Mouse (Mus musculus) midbrain, embryonic 13.5 days (tissue): Measurements from ENCODE around the gene Nlrc5. TPM values are rescaled to one million over a fixed set of nuclear protein-coding genes. Genes with fewer than 3 reads are reported as not detected.
"Not testable (repeated sequence)": the region's sequence is repeated elsewhere in the genome, so short reads cannot be mapped to it uniquely, and the experiment has no call there.

ENCODE experiments used
- ATAC-seq: fragments of 200-750 bp; cut with Nextera tagmentation; 2 replicates; pipeline ENCODE4 v1.8.0; 2017; ENCODE audit warnings: mild to moderate bottlenecking, moderate TSS enrichment, moderate library complexity
- H3K27ac ChIP-seq: fragments of 300-500 bp; sonication (generic); 2 replicates; pipeline ENCODE4 v1.5.1; 2015; ENCODE audit warnings: inconsistent platforms, mild to moderate bottlenecking, moderate library complexity
- H3K27me3 ChIP-seq: fragments of 300-500 bp; sonication (generic); 2 replicates; pipeline ENCODE4 v1.6.1; 2015; ENCODE audit warnings: mild to moderate bottlenecking, inconsistent platforms
- H3K36me3 ChIP-seq: fragments of 300-500 bp; sonication (generic); 2 replicates; pipeline ENCODE4 v1.6.1; 2015; ENCODE audit warnings: mild to moderate bottlenecking, inconsistent platforms
- H3K4me1 ChIP-seq: fragments of 300-500 bp; sonication (generic); replicated peaks from 2 replicates; pipeline ENCODE4 v1.6.1; 2015; ENCODE audit warnings: inconsistent platforms
- H3K4me2 ChIP-seq: fragments of 300-500 bp; sonication (generic); replicated peaks from 2 replicates; pipeline ENCODE4 v1.6.1; 2015; ENCODE audit warnings: moderate library complexity, mild to moderate bottlenecking, inconsistent platforms
- H3K4me3 ChIP-seq: fragments of 300-500 bp; sonication (generic); replicated peaks from 2 replicates; pipeline ENCODE4 v1.5.1; 2015; ENCODE audit warnings: mild to moderate bottlenecking, inconsistent platforms
- H3K9ac ChIP-seq: fragments of 300-500 bp; sonication (generic); replicated peaks from 2 replicates; pipeline ENCODE4 v1.6.1; 2015; ENCODE audit warnings: mild to moderate bottlenecking, inconsistent platforms
- H3K9me3 ChIP-seq: fragments of 300-500 bp; sonication (generic); 2 replicates; pipeline ENCODE4 v1.6.1; 2016; ENCODE audit warnings: mild to moderate bottlenecking, inconsistent platforms
- WGBS: fragments of 180-500 bp; shearing (Covaris S2); methylation state at CpG from one replicate; pipeline ENCODE4 v1.1.7; 2015; 5-methylcytosine and 5-hydroxymethylcytosine counted together
- polyA plus RNA-seq: library from polyadenylated mRNA; unstranded; fragments of >200 nt; fragmentation: Nextera tagmentation; extraction: Ambion mirVana; gene quantifications from 2 replicates; pipeline ENCODE4 v1.2.1, GENCODE M21; 2015

Gene Nlrc5
- polyA plus RNA-seq, 1 experiment from 2014 or later: 0.27 TPM

GRCm38 (mm10) chr8:94447142-94447541 lies 13.0 kb downstream of the Nlrc5 start:
- Histone ChIP-seq H3K36me3 (no peaks in the 10 kb centered on the region), H3K27ac (no peak overlapping the region), H3K27me3 (no peaks in the 10 kb centered on the region), H3K4me1 (no peaks in the 10 kb centered on the region), H3K9me3 (no peaks in the 10 kb centered on the region), H3K4me3 (no peak overlapping the region), H3K9ac (no peak overlapping the region), H3K4me2 (no peak overlapping the region)
- ATAC-seq: no peak
- 85% methylated on average over 3 of the region's 3 CpGs for WGBS

- Histone ChIP-seq H3K4me3 (no peak overlapping the region), H3K36me3 (no peaks in the 10 kb centered on the region), H3K9ac (no peak overlapping the region), H3K27me3 (no peaks in the 10 kb centered on the region), H3K4me2 (no peak overlapping the region), H3K9me3 (no peaks in the 10 kb centered on the region), H3K27ac (no peak overlapping the region), H3K4me1 (no peaks in the 10 kb centered on the region)
- WGBS: 84% methylated on average over 7 of the region's 7 CpGs
- no peak for ATAC-seq
Measured at GRCm38 (mm10) chr8:94447583-94448324, 13.6 kb downstream of the Nlrc5 start.

DNA sequence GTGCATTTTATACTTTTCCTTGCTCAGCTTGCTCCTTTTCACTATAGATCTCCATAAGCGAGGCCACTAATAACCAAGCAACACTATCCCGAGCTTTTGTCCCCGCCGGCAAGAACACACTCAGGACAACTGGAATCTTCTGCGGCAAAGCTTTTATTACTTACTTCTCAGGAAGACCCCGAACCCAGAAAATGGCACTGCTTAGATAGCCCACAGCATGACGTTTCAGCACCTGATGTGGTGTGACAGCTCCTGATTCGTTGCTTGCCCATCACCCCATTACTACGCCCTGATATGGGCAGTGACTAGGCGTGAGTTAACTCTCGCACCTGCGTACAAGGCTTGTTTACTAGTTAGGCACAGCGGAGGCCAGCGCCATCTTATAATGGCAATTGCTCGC lies 18.8 kb downstream of the Nlrc5 start:
- ATAC-seq: not testable (repeated sequence)
- 92% methylated on average over 15 of the region's 15 CpGs for WGBS

DNA sequence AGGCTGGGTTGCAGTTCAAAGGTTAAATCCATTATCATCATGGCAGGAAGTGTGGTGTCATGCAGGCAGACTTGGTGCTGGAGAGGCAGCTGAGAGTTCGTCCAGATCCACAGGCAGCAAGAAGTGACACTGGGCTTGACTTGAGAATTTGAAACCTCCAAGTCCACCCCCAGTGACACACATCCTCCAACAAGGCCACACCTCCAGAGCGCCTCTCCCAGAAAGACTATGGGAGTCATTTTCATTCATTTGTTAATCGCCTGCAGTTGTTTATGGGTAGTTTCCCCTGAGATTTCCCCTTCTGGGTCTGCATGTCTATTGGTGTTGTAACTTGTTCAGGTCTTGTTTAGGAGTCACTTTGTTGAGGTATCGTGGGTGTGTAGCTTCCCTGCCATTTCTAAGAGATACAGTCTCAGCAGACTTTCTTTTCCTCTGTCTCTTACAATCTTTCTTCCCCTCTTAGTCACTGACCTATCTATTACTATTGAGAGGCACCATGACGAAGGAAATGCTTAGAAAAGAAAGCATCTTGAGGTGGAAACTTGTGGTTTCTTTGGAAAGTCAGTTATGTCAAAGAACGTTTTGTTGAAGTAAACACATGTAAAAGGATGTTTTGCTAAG lies 19.8 kb downstream of the Nlrc5 start:
- no peaks in the 10 kb centered on the region for H3K27me3 ChIP-seq
- no peak overlapping the region for H3K4me3 ChIP-seq
- no peak overlapping the region for H3K9ac ChIP-seq
- WGBS: 88% methylated on average over 6 of the region's 6 CpGs
- H3K4me2 ChIP-seq: no peak overlapping the region
- H3K9me3 ChIP-seq: no peaks in the 10 kb centered on the region
- ATAC-seq: no peak
- H3K27ac ChIP-seq: no peak overlapping the region
- H3K4me1 ChIP-seq: no peaks in the 10 kb centered on the region
- no peaks in the 10 kb centered on the region for H3K36me3 ChIP-seq

More for the DNA sequence above, 18.8 kb downstream of the Nlrc5 start:
- H3K9me3 ChIP-seq, H3K27me3 ChIP-seq, H3K4me3 ChIP-seq, H3K27ac ChIP-seq, H3K4me2 ChIP-seq, H3K4me1 ChIP-seq, H3K9ac ChIP-seq, H3K36me3 ChIP-seq: not testable (repeated sequence)

DNA sequence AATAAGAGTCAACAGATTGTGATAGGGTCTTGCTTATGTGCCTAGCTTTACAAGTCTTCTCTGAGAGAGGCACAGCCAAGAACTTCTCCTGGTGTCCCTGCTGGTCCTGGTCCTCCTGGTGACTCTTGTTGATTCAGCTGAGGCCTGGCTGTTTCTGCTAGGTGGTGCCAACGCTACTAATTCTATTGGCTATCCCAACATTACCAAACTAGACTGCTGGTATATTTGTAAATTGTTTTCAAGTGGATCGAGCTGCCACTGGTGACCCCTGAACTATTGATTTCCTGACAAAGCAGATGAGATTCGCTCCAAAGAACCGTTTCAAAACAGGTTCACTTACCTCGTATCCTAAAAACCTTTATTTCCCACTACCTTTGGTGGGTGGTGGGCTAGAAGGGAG lies 20.7 kb downstream of the Nlrc5 start:
- H3K4me2 ChIP-seq: no peak overlapping the region
- no peak for ATAC-seq
- no peaks in the 10 kb centered on the region for H3K4me1 ChIP-seq
- no peak overlapping the region for H3K4me3 ChIP-seq
- H3K9me3 ChIP-seq: no peaks in the 10 kb centered on the region
- no peak overlapping the region for H3K27ac ChIP-seq
- no peaks in the 10 kb centered on the region for H3K36me3 ChIP-seq
- H3K9ac ChIP-seq: no peak overlapping the region
- 84% methylated on average over 5 of the region's 5 CpGs for WGBS
- no peaks in the 10 kb centered on the region for H3K27me3 ChIP-seq

DNA sequence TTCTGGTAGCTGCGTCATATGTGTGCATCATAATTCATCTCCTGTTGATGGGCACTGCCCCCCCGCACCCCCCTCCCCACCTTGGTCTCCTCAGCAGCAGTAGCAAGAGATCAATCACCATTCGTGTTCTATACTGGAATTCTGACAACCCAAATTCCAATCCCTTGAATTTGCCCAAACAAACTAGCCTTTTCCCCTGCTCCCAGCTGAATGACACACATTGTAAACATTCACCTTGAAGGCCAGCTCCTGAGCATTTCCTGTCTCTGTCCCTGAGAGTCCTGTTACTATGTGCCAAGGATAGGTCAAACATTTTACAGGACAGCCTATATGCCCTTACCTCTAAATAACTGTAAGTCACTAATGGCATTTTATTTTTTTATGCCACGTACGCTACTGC lies 21.9 kb downstream of the Nlrc5 start:
- ATAC-seq: no peak
- WGBS: 91% methylated on average over 5 of the region's 5 CpGs

GRCm38 (mm10) chr8:94458567-94458966 lies 24.4 kb downstream of the Nlrc5 start:
- Histone ChIP-seq H3K4me3 (no peak overlapping the region), H3K27me3 (no peaks in the 10 kb centered on the region), H3K4me1 (no peaks in the 10 kb centered on the region), H3K9ac (no peak overlapping the region), H3K36me3 (no peaks in the 10 kb centered on the region), H3K27ac (no peak overlapping the region), H3K9me3 (no peaks in the 10 kb centered on the region), H3K4me2 (no peak overlapping the region)
- WGBS: 79% methylated on average over 2 of the region's 2 CpGs
- no peak for ATAC-seq

More for the DNA sequence above, 21.9 kb downstream of the Nlrc5 start:
- H3K9me3 ChIP-seq: no peaks in the 10 kb centered on the region
- no peak overlapping the region for H3K4me2 ChIP-seq
- no peak overlapping the region for H3K9ac ChIP-seq
- no peak overlapping the region for H3K4me3 ChIP-seq
- H3K36me3 ChIP-seq: no peaks in the 10 kb centered on the region
- no peaks in the 10 kb centered on the region for H3K4me1 ChIP-seq
- no peak overlapping the region for H3K27ac ChIP-seq
- no peaks in the 10 kb centered on the region for H3K27me3 ChIP-seq

- no peaks in the 10 kb centered on the region for H3K9me3 ChIP-seq
- 77% methylated on average over 5 of the region's 5 CpGs for WGBS
- no peaks in the 10 kb centered on the region for H3K4me1 ChIP-seq
- no peaks in the 10 kb centered on the region for H3K36me3 ChIP-seq
- no peak overlapping the region for H3K27ac ChIP-seq
- H3K4me3 ChIP-seq: no peak overlapping the region
- H3K9ac ChIP-seq: no peak overlapping the region
- ATAC-seq: no peak
- H3K27me3 ChIP-seq: no peaks in the 10 kb centered on the region
- no peak overlapping the region for H3K4me2 ChIP-seq
Measured at GRCm38 (mm10) chr8:94469656-94470055, 35.5 kb downstream of the Nlrc5 start.

DNA sequence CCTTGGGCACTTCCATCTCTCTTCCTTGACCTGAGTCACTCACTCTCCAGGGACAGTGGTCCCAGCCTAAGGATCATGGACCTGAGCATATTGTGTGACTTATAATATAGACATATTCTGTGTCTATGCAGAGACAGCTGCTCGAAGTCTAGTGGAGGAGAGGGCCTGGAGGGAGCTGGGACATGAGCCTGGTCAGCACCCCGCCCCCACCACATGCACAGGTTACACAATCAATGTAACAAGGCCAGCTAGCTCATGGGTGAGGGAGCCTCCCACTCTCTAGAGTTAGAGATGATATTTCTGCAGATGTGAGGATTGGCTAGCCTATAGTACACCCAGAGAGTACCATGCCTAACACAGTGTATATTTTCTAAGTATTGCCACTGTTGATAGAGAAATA lies 36.6 kb downstream of the Nlrc5 start:
- Histone ChIP-seq H3K4me3 (no peak overlapping the region), H3K9ac (no peak overlapping the region), H3K4me2 (no peak overlapping the region), H3K4me1 (no peaks in the 10 kb centered on the region), H3K9me3 (no peaks in the 10 kb centered on the region), H3K27ac (no peak overlapping the region), H3K27me3 (no peaks in the 10 kb centered on the region), H3K36me3 (no peaks in the 10 kb centered on the region)
- WGBS: 74% methylated on average over 2 of the region's 2 CpGs
- ATAC-seq: no peak

- ATAC-seq: no peak
- H3K4me3 ChIP-seq: no peak overlapping the region
- no peaks in the 10 kb centered on the region for H3K9me3 ChIP-seq
- no peak overlapping the region for H3K27ac ChIP-seq
- H3K36me3 ChIP-seq: no peaks in the 10 kb centered on the region
- no peaks in the 10 kb centered on the region for H3K4me1 ChIP-seq
- H3K9ac ChIP-seq: no peak overlapping the region
- WGBS: 85% methylated on average over 1 of the region's 1 CpGs
- H3K27me3 ChIP-seq: no peaks in the 10 kb centered on the region
- H3K4me2 ChIP-seq: no peak overlapping the region
Measured at GRCm38 (mm10) chr8:94471281-94471680, 37.1 kb downstream of the Nlrc5 start.

- no peak overlapping the region for H3K9ac ChIP-seq
- H3K27me3 ChIP-seq: no peaks in the 10 kb centered on the region
- WGBS: 90% methylated on average over 8 of the region's 8 CpGs
- no peak overlapping the region for H3K4me2 ChIP-seq
- no peak overlapping the region for H3K27ac ChIP-seq
- no peak overlapping the region for H3K4me3 ChIP-seq
- no peaks in the 10 kb centered on the region for H3K9me3 ChIP-seq
- ATAC-seq: no peak
- no peaks in the 10 kb centered on the region for H3K4me1 ChIP-seq
- H3K36me3 ChIP-seq: no peaks in the 10 kb centered on the region
Measured at GRCm38 (mm10) chr8:94472741-94473140, 38.6 kb downstream of the Nlrc5 start.

DNA sequence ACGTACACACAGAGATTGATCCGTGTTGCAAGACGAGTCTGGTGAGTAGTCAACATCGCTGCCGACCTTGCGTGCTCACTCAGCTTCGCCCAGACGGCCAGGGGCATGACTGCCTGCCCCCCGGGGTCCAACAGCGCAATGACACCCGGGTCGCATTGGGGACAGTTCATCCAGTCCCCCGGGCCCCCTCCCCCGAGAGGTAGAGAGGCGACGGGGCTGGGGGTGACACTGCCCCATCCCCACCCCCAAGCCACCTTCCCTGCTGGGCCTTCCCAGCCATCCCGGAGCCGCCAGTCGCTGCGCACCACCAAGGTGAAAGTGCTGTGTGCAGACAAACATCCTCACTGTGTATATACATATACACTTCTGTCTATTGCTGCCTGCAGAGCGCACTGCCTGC lies 39.3 kb downstream of the Nlrc5 start:
- H3K4me3 ChIP-seq: no peak overlapping the region
- H3K9me3 ChIP-seq: no peaks in the 10 kb centered on the region
- no peak overlapping the region for H3K27ac ChIP-seq
- 83% methylated on average over 21 of the region's 21 CpGs for WGBS
- H3K27me3 ChIP-seq: no peaks in the 10 kb centered on the region
- no peaks in the 10 kb centered on the region for H3K36me3 ChIP-seq
- no peaks in the 10 kb centered on the region for H3K4me1 ChIP-seq
- no peak overlapping the region for H3K9ac ChIP-seq
- no peak for ATAC-seq
- H3K4me2 ChIP-seq: no peak overlapping the region

DNA sequence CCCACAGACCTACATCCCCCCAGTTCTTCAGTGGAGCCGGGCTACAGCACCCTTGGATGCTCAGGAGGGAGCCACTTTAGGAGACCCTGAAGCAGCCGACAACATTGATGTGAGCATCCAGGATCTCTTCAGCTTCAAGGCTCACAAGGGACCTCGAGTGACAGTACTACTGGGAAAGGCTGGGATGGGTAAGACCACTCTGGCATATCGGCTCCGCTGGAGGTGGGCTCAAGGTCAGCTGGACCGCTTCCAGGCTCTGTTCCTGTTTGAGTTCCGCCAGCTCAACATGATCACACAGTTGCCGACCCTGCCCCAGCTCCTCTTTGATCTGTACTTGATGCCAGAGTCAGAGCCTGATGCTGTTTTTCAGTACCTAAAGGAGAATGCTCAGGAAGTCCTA lies 41.6 kb downstream of the Nlrc5 start:
- no peak overlapping the region for H3K4me2 ChIP-seq
- no peak overlapping the region for H3K27ac ChIP-seq
- no peaks in the 10 kb centered on the region for H3K9me3 ChIP-seq
- H3K27me3 ChIP-seq: no peaks in the 10 kb centered on the region
- ATAC-seq: no peak
- no peak overlapping the region for H3K9ac ChIP-seq
- no peak overlapping the region for H3K4me3 ChIP-seq
- 87% methylated on average over 8 of the region's 8 CpGs for WGBS
- H3K4me1 ChIP-seq: no peaks in the 10 kb centered on the region
- H3K36me3 ChIP-seq: no peaks in the 10 kb centered on the region
